Mouse (Mus musculus) liver, adult 2 months (tissue): ENCODE data around the gene Prkce. TPM values are rescaled to one million over a fixed set of nuclear protein-coding genes. Genes with fewer than 3 reads are reported as not detected.

ENCODE experiments used
- DNase-seq: peaks from one replicate; pipeline ENCODE4 v3.0.0-alpha.2; 2011; ENCODE audit warnings: low read depth, low spot score; ENCODE audit errors: extremely low read depth
- H3K27ac ChIP-seq: fragments of 200-500 bp; replicated peaks from 2 replicates; pipeline ENCODE4 v1.5.1; 2012; ENCODE audit warnings: low read depth, mild to moderate bottlenecking, control low read depth, inconsistent platforms, low read length; ENCODE audit not compliant: insufficient read depth
- H3K27me3 ChIP-seq: fragments of 200-500 bp; 2 replicates; pipeline ENCODE4 v1.6.1; 2012; ENCODE audit warnings: mild to moderate bottlenecking, moderate library complexity, low read length, inconsistent platforms; ENCODE audit not compliant: control insufficient read depth, insufficient read depth
- H3K36me3 ChIP-seq: fragments of 200-500 bp; 2 replicates; pipeline ENCODE4 v1.6.1; 2012; ENCODE audit warnings: low read length, inconsistent platforms; ENCODE audit not compliant: control insufficient read depth, insufficient read depth
- H3K4me1 ChIP-seq: fragments of 200-500 bp; 2 replicates; pipeline ENCODE4 v1.6.1; 2011; ENCODE audit warnings: low read length; ENCODE audit not compliant: control insufficient read depth, insufficient read depth
- H3K4me3 ChIP-seq: fragments of 200-500 bp; 2 replicates; pipeline ENCODE4 v1.5.1; 2011; ENCODE audit warnings: low read depth, mild to moderate bottlenecking, control low read depth, low read length, moderate library complexity; ENCODE audit not compliant: insufficient read depth
- H3K79me2 ChIP-seq: fragments of 200-500 bp; 2 replicates; pipeline ENCODE4 v1.6.1; 2012; ENCODE audit warnings: inconsistent platforms, mild to moderate bottlenecking, low read length, moderate library complexity; ENCODE audit not compliant: control insufficient read depth, insufficient read depth
- H3K9ac ChIP-seq: fragments of 200-500 bp; 2 replicates; pipeline ENCODE4 v1.6.1; 2012; ENCODE audit warnings: low read depth, mild to moderate bottlenecking, control low read depth, inconsistent platforms, low read length
- CTCF ChIP-seq: fragments of 200-500 bp; IDR thresholded peaks from 2 replicates; pipeline ENCODE4 v1.5.1; 2011; ENCODE audit warnings: low read depth, low read length, control low read depth
- POLR2A ChIP-seq: fragments of 200-500 bp; IDR thresholded peaks from 2 replicates; pipeline ENCODE4 v1.6.1; 2011; ENCODE audit warnings: low read length, control low read depth; ENCODE audit not compliant: insufficient read depth; ENCODE audit errors: extremely low read depth
- WGBS: fragments of 180-500 bp; shearing (Covaris S2); methylation state at CpG from one replicate; pipeline ENCODE4 v1.1.7; 2018; 5-methylcytosine and 5-hydroxymethylcytosine counted together
- polyA plus RNA-seq: library from polyadenylated mRNA; depleted of rRNA; stranded (reverse); fragments of >200 nt; gene quantifications from 2 replicates; pipeline ENCODE4 v1.2.3, GENCODE M21; 2012
- total RNA-seq: library from RNA; depleted of rRNA; stranded (reverse); fragments of >200 nt; gene quantifications from 2 replicates; pipeline ENCODE4 v1.2.3, GENCODE M21; 2014

Gene Prkce
- total and polyA plus RNA-seq, 2 experiments = 2.0 to 6.4 TPM

GRCm38 (mm10) chr17:86503208-86503897 lies 335.8 kb downstream of the Prkce start:
- TF ChIP-seq POLR2A (no peak), CTCF (no peak)
- Histone ChIP-seq H3K27ac (peak overlapping the region; percentile 97), H3K79me2 (no peaks in the 10 kb centered on the region), H3K4me3 (no peak overlapping the region), H3K27me3 (no peaks in the 10 kb centered on the region), H3K4me1 (peaks cover 20% of the 10 kb centered on the region), H3K9ac (no peak overlapping the region), H3K36me3 (no peaks in the 10 kb centered on the region)
- peak; percentile 98 for DNase-seq
- 15% methylated on average over 9 of the region's 9 CpGs for WGBS

- Histone ChIP-seq H3K27me3 (no peaks in the 10 kb centered on the region), H3K9ac (no peak within 1 kb of the TSS), H3K27ac (peak within 1 kb of the TSS; percentile 43), H3K4me1 (peaks cover 20% of the 10 kb centered on the region), H3K36me3 (no peaks in the 10 kb centered on the region), H3K79me2 (no peaks in the 10 kb centered on the region), H3K4me3 (no peak within 1 kb of the TSS)
- DNase-seq = peak; percentile 83
- no peak for TF ChIP-seq POLR2A
- no peak for TF ChIP-seq CTCF
- WGBS = 73% methylated on average over 8 of the region's 8 CpGs
Observed at GRCm38 (mm10) chr17:86505183-86505631, 337.6 kb downstream of the Prkce start, which contains the start of gene Gm10309. Gm10309 (minus strand) TSS chr17:86505232.

- no peak for DNase-seq
Observed at GRCm38 (mm10) chr17:86506881-86507280, 339.3 kb downstream of the Prkce start.

GRCm38 (mm10) chr17:86507342-86508211 lies 340.0 kb downstream of the Prkce start:
- Histone ChIP-seq H3K4me3 (no peak overlapping the region), H3K27ac (0 out of 2 replicates have a peak overlapping the region, but pooled peaks have one; percentile 26), H3K79me2 (no peaks in the 10 kb centered on the region), H3K27me3 (no peaks in the 10 kb centered on the region), H3K9ac (no peak overlapping the region), H3K4me1 (peaks cover 10% of the 10 kb centered on the region), H3K36me3 (no peaks in the 10 kb centered on the region)
- TF ChIP-seq CTCF (no peak), POLR2A (no peak)
- 76% methylated on average over 19 of the region's 19 CpGs for WGBS
- DNase-seq = no peak

More at GRCm38 (mm10) chr17:86506881-86507280, 339.3 kb downstream of the Prkce start:
- WGBS = 81% methylated on average over 5 of the region's 5 CpGs
- no peak overlapping the region for H3K4me3 ChIP-seq
- H3K79me2 ChIP-seq = no peaks in the 10 kb centered on the region
- TF ChIP-seq POLR2A = no peak
- no peak for TF ChIP-seq CTCF
- no peaks in the 10 kb centered on the region for H3K27me3 ChIP-seq
- peaks cover 13% of the 10 kb centered on the region for H3K4me1 ChIP-seq
- 0 out of 2 replicates have a peak overlapping the region, but pooled peaks have one; percentile 6 for H3K9ac ChIP-seq
- no peaks in the 10 kb centered on the region for H3K36me3 ChIP-seq
- H3K27ac ChIP-seq = peak overlapping the region; percentile 62

- Histone ChIP-seq H3K79me2 (no peaks in the 10 kb centered on the region), H3K27ac (no peak overlapping the region), H3K36me3 (no peaks in the 10 kb centered on the region), H3K27me3 (no peaks in the 10 kb centered on the region), H3K9ac (no peak overlapping the region), H3K4me3 (no peak overlapping the region), H3K4me1 (peaks cover 5% of the 10 kb centered on the region)
- DNase-seq = no peak
- no peak for TF ChIP-seq CTCF
- TF ChIP-seq POLR2A = no peak
- WGBS = 90% methylated on average over 3 of the region's 3 CpGs
Observed at GRCm38 (mm10) chr17:86508212-86508490, 340.6 kb downstream of the Prkce start.
